Mouse (Mus musculus) right cerebral cortex, postnatal 10 days (tissue): ENCODE data around the gene Brsk1.
A peak's percentile ranks its signal among the peaks of the same experiment; 100 is the strongest.

ENCODE experiments used
- DNase-seq, 2 experiments: peaks; one replicate each; pipeline ENCODE4 v3.0.0; 2021; ENCODE audit warnings: low spot score in 2 of 2

Gene Brsk1

DNA sequence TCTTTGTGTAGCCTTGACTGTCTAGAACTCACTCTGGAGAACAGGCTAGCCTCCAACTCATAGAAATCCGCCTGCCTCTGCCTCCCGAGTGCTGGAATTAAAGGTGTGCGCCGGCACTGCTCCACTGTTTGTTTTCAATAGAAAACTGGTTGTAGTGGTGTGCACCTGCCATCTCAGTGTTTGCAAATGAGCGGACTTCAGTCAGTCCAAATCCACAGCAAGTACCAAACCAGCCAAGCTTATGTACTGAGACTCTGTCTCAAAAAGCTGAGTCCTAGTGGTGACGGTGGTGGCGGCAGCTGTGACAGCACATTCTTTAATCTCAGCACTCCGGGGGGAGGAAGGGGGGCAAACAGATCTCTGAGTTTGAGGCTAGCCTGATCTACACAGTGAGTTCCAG, 21.9 kb upstream of the Brsk1 start:
- DNase-seq, result no peak

DNA sequence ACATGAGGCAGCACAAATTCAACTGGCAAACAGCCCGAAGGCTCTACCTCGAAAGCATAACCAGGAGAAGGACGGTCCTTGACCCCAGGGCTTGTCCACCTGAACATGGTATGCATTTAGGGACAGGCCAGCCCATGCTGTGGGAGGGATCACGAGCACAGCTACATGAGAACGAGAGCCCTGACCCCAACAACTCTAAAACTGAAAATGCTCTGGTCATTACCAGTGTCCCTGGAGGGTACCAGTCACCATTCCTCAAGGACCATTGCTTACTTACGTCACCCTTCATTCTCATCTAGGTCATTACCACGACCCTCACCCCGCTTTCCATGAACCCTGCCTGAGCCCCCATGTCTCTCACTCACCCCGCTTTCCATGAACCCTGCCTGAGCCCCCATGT, 21.2 kb upstream of the Brsk1 start:
- DNase-seq, result no peak

DNA sequence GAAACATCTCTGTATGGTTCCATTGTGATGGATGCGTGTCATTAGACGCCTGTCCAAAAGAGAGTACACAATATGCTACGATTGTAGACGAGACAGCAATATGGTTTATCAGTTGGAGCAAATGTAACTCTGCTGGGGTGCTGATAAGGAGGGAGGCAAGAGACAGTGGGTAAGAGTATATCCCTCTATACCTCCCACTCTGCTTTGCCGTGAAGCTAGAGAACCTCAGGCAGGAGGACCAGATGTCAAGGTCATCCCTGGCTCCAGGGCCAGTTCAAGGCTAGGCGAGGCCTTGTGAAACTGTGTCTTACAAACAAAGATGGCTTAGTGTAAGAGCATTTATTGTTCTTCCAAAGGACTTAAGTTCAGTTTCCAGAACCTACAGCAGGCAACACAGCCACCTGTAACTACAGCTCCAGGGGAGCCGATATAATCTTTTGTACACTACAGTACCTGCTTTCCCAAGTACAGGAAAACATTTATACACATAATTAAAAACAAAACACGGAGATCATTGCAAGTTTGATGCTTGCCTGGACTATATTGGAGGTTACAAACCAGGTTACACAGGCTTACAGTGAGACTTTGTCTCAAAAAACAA, 19.6 kb upstream of the Brsk1 start:
- DNase-seq, result peak in 1 of 2 experiments; percentile 6

DNA sequence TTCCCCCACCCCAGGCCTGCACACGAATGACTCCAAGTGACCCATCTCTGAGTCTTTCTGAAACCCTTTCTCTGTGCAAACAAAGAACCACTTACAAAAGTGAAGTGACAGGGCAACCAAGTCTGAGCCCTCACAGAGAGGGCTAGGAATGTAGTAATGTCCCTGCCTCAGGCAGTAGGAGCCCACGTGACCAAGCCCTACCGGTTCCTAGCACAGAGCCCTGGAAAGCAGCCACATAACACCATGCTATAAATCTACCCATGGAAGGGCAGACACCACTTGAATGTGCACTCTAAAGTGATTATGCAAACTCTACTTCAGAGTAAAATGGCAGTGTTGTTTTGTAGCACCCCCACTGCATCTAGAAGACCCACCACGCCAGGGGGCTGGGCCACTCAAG, 18.4 kb upstream of the Brsk1 start:
- DNase-seq, result peak in 1 of 2 experiments; percentile 11

DNA sequence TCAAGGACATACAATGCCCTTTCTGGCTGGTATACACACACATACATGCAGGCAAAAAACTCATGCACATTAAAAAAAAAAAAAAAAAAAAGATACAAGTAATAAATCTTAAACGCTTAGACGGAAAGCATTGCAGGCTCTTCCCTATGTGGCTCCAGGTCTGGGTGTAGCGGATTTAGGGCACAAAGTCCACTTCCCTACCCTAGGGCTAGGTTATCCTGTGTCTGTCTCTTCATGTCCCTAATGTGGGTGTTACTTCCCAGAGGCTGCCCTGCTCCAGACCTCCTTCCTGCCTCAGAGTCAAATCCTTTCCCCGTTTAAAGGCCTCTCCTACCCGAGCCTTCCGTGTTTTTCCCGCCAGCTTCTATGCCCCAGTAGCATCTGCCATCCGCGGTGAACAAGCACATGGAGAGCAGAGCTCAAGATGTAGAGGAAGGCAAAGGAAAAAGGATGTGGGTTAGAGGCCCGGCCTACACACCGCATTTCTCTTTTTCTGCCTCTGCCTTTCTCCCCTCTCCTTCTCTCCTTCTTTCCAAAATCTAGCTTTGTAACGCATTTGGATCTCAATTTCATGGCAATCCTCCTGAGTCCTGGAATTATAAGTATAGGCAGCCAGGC, 16.2 kb upstream of the Brsk1 start:
- DNase-seq, result no peak

DNA sequence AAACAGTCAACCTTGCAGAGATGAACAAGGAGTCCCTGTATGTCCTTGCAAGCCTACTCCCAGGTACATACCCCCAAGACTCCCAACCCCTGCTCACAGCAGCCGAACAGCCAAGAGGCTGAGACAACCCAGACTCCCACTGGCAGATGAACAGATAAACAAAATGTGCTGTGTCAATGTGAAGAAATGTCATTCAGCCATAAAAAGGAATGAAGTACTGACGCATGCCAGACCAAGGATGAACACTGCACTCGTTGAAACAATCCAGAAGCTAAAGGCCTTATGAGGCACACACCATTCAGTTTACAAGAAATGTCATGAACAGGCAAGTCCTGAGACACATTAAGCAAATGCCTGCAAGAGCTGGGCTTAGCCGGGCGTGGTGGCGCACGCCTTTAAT, 15.2 kb upstream of the Brsk1 start:
- DNase-seq, result no peak

DNA sequence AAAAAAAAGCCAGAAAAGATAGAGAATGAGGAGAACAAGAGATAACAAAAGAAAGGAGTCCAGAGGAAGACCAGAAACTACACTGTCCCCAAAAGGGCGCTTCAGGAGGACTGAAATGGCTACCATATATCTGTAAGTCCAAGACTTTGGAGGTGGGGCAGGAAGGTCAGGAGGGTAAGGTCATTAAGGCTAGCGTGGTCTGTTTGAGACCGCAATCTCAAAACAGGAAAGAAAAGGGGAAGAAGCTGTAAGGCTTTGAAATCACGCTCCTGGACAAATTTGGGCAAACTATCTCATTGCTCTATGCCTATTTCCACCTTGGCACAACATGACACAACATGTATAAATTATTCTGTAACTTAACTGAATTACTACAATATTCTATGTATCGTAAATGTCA, 7.1 kb upstream of the Brsk1 start:
- no peak for DNase-seq

DNA sequence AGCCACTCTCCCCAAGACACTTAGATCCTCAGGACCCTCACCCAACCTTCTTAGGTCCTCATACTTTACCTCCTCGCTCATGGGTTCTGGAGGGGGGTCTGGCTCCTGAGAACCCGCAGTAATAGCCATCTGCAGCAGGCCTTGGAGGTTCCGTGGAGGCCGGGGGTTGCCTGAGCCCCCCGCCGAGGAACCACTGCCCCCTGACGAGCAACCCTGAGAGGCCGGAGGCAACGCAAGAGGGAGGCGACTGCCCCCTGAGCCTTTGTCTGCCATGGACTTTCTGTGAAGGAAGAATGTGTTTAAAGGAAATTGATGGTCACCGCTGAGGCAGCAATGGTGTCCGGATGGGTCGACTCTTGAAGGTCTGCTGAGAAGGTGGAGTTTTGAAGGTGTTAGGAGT, 6.2 kb upstream of the Brsk1 start:
- DNase-seq, result peak in 1 of 2 experiments; percentile 37

DNA sequence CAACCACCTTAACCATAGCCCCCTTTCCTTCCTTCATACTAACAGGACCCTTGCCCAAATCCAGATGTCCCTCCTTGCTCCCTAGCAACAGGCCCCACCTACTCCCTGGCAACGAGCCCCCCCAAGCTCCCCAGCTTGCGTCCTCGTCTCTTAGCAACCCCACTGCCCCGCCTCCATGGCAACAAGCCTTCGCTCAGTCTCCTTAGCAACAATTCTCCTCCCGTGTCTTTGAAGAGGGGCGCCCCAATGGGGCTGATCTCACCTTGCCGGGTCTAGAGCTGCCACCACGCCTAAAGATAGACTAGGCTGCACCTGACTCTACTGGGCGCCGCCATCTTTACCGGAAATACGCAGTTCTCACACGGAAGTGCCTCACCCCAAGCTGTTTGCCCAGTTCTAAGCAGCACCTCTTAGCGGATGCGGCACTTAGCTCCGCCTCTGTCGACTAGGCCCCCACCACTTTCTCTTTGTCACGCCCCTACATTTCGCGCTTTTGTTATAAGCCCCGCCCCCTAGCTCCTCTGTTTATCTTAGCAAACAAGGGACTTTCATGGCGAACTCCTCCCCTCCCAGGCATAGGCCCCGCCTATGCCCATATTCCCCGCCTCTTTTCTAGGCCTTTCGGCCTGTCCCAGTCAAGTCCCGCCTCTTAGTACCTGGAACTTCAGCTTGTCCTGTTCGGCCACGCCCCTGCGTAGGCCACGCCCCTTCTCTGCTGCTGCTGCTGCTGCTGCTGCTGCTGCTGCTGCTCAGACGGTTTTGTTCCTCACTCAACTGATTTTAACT, 5.6 kb upstream of the Brsk1 start, which contains the start of gene Hspbp1:
Hspbp1 (minus strand) TSS at position 437 of the 786 bp plus-strand sequence.
- peak; percentile 92 to 96 for DNase-seq

DNA sequence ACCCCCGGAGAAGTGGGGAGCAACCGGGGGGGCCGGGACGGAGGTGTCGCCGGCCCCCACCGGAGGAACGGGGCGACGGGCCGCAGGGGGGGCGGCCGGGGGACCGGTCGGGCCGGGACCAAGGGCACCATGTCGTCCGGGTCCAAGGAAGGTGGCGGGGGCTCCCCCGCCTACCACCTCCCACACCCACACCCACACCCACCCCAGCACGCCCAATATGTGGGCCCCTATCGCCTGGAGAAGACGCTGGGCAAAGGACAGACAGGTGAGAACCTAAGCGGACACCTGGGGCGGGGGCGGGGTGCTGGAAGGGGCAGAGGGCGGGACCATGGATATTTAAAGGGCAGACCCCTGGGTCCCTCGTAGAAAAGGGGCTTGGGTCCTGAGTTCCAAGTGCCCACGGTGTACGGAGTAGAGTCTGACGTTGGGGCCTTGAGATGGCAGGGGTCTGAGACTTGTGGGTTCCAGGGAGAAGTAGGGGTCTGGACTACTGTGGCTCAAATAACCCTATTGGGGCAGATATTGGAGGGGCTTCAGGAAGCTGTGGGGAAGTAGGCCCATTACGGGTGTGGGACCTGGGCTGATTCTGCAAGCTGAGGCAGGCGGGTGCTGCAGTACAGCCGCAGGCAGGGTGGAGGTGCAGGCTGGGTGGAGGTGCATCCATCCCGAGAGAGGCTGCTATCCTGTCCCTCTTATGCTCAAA, 698 bp downstream of the Brsk1 start:
- DNase-seq, result peak; percentile 52 to 55

DNA sequence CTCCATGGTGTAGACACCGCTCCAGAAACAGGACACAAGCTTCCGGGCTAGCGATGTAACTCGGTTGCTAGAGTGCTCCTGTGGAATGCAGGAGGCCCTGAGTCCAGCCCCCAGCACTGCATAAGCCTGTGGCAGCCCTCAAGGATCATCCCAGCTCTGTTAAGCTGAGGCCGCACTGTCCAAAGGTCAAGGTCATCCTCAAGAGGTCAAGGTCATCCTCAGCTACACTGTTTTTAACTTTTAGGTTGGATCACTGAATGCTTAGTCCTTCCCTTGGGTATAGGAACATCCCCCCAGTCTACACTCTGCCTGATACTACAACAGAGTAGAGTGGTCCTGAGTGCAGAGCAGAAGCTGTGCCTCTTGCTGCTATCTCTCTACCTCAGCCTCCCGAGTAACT, 2.6 kb downstream of the Brsk1 start:
- no peak for DNase-seq

DNA sequence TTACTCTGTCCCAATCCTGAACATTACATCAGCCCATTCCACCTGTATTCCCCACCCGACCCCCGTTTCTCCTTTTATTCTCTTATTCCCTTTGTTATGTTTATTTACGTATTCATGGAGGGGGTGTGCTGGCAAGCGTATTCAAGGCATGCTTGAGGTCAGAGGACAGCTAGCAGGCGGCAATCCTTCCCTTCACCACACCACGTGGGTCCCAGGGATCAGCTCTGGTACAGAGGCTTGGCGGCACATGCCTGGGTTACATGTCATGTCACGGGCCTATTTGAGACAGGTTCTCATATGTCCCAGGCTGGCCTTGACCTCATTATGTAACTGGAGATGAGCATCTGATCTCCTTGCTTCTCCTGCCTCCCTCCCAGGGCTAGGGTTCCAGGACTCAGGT, 11.9 kb downstream of the Brsk1 start:
- DNase-seq, result no peak

DNA sequence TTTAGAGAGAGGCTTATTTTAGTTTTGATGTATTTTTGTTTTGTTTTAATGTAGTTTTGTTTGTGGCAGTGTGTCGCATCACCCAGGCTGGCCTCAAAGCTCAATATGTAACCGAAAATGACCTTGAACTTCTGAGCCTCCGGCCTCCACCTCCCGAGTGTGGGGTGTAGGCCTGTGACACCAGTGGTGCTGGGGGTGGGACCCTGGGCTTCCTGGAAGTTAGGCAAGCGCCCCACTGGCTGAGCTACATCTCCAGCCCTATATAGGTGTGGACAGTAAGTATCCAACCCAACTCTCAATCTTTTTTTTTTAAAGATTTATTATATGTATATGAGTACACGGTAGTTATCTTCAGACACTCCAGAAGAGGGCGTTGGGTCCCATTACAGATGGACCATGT, 12.8 kb downstream of the Brsk1 start:
- DNase-seq, result no peak

DNA sequence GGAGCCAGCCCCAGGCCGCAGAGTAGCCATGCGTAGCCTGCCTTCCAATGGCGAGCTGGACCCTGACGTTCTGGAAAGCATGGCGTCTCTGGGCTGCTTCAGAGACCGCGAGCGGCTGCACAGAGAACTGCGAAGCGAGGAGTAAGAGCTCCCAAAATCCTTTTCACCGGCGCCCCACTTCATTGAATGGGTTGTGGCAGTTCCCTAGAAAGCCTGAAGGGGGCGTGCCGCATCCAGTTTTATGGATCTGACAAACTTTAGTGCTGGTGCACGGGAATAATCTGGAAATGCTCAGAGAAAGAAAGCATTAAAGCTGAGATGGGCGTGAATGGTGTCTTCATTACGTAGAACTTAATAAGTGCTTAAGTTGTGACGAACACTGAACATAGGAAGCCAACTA, 14.7 kb downstream of the Brsk1 start:
- peak in 1 of 2 experiments; percentile 57 for DNase-seq

DNA sequence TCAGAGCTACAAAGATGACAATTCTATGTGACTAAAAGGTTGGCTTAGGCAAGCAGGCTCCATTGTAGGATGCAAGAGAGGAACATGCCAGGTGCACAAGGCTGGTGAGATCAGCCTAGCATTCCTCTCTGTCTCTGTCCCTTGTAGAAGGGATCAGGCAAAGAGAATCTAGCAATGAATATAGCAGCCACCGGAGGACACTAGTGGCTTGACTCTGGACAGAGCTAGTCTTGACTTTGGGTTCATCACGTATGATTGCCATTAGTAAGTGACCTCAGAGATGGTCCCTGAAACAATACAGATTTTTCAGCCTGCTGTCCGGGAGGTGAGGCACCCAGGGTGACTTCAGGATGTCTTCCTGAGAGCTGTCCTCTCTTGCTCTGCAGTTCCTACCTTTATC, 22.2 kb downstream of the Brsk1 start:
- no peak for DNase-seq

DNA sequence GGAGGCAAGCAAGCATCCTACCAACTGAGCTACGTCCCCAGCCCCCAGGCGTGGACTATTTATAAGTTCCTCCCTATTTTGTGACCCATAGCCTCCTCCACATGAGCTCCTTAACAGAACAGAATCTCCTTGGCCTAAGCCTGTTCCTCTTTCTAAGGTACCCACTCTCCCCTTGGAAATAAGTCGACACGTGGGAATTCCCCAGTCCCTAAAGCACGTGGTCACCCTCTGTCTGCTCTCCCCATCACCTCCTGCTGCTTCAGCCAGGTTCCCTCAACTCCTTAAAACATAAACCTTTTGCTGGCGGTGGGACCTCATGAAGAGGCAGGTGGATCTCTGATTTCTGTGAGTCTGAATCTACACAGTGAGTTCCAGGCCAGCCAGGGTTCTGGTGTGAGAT, 26.6 kb downstream of the Brsk1 start:
- DNase-seq, result no peak

DNA sequence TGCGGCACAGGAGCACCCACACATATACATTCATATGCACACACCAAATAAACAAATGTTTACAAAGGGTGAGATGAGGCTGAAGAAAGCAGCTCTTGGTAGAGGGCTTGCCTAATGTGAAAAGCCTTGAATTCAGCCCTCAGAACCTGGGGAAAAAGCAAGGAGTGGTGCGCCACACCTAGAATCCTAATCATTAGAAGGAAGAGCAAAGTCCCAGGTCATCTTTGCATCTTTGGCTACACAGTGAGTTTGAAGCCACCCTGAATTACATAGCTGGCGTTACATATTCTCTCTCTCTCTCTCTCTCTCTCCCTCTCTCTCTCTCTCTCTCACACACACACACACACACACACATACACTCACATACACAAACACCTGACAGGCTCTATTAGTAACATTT, 28.9 kb downstream of the Brsk1 start:
- no peak for DNase-seq

DNA sequence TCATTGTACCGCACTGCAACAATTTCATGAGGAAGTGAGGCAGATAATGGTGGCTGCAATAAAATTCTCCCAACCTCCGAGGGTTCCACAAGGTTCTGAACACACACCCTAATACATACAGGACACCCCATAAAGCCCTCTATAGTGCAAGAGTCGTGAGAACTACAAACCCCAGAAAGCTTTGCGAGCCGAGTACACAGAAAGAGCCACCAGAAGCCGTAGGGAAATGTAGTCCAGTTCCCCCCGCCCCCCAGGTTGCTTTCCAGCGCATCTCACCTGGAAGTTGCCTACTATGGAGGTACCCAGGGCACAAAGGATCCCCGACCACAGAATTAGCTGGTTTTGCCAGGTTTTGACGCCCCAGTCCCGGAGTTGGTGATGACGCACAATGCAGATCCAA, 33.1 kb downstream of the Brsk1 start:
- peak in 1 of 2 experiments; percentile 56 for DNase-seq

DNA sequence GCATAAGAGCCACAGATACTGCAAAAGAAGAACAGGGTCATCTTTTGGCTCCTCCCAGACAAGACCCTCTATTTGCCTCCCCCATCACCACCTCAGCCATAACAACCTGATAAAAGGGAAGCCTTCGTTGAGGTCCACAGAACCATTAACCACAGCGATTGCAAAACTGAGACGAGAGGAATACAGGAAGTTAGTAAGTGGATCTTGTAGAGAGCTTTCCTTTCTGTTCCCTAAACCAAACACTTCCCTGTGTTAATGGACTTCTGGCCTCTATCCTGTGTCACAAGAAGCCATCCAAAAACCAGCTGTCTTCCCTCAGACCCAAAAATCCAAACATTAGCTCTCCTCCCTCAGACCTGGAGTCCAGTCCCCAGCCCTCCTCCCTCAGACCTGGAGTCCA, 34.0 kb downstream of the Brsk1 start:
- DNase-seq, result no peak

DNA sequence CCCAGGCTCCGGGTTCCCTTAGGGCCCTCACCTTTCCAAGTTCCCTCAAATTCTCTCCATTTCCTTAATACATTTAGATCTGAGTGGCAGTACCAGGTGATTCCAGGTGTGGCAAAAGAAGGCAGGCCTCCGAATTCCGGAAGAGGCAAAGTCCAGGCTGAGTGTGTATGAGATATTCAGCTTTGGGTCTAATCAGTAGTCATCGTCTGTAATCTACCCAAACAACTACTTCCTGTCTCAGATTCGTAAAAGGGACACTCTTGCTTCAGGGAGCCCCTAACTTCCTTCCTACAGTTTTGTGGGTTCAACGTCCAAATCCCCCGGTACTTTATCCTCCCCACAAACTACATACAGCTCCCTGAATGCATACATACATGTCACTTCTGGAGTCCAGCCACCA, 34.8 kb downstream of the Brsk1 start, which contains the start of gene Tmem150b:
Tmem150b (minus strand) TSS at position 81 of the 400 bp plus-strand sequence.
- no peak for DNase-seq

DNA sequence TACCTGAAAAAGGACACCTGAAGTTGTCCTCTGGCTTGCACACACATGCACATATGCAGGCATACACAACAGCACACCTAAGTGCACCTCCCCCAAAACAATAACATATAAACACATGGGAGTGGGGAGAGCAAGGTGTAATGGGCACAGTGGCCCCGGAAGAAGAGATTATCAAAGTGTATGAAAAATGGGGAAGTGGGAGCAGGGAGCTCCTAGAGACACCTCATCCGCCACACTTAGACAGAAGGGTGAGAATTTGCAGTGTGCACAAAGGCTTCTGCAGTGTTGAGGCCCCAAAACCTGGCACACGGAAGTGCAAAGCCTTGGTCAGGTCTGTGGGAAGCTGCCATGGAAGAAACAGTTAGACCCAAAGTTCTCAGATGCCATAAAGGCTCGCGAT, 40.7 kb downstream of the Brsk1 start:
- DNase-seq, result no peak

DNA sequence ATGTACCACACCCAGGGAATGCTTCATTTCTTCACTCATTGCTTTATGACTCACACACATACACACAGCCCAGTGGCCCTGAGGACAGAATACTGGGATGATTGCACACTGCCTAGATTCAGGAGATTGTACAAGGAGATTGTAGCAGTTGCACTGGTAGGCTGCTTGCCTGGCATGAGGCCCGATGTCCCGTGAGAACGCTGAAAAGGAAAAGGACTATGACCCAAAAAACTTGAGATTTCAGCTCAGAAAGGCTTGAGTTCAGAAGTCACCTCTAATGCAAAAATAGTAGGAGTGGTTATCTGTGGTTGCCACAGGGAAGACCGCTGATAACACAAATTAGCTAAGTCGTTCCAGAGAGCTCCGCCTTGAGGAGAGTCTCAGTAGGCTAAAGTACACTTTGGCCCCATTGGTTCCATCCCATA, 42.6 kb downstream of the Brsk1 start:
- DNase-seq, result no peak
